Mouse (Mus musculus): Measurements from ENCODE around the gene Adra2b.
A peak's percentile ranks its signal among the peaks of the same experiment; 100 is the strongest.

The Adra2b gene

GRCm38 (mm10) chr2:127338833-127339232 lies 24.2 kb upstream of the Adra2b start:
- no peak for DNase-seq (ENCODE audit: extremely low spot score, low spot score)

- no peak for DNase-seq (ENCODE audit: extremely low spot score, low spot score)
Measured at GRCm38 (mm10) chr2:127339262-127339661, 23.7 kb upstream of the Adra2b start.

GRCm38 (mm10) chr2:127341159-127341558 lies 21.8 kb upstream of the Adra2b start:
- peak; percentile 71 for DNase-seq (ENCODE audit: extremely low spot score, low spot score)

GRCm38 (mm10) chr2:127346334-127346733 lies 16.7 kb upstream of the Adra2b start:
- no peak for DNase-seq (ENCODE audit: extremely low spot score, low spot score)

- DNase-seq (ENCODE audit: extremely low spot score, low spot score) = no peak
Measured at GRCm38 (mm10) chr2:127347147-127347985, 15.6 kb upstream of the Adra2b start.

- no peak for DNase-seq (ENCODE audit: extremely low spot score, low spot score)
Measured at GRCm38 (mm10) chr2:127353881-127354280, 9.1 kb upstream of the Adra2b start.

- DNase-seq (ENCODE audit: extremely low spot score, low spot score) = no peak
Measured at GRCm38 (mm10) chr2:127363282-127363652, 259 bp downstream of the Adra2b start.

- DNase-seq (ENCODE audit: extremely low spot score, low spot score) = peak; percentile 29
Measured at GRCm38 (mm10) chr2:127363696-127364095, 688 bp downstream of the Adra2b start.

- no peak for DNase-seq (ENCODE audit: extremely low spot score, low spot score)
Measured at GRCm38 (mm10) chr2:127364452-127364851, 1.4 kb downstream of the Adra2b start.

GRCm38 (mm10) chr2:127367126-127367820 lies 4.3 kb downstream of the Adra2b start:
- no peak for DNase-seq (ENCODE audit: extremely low spot score, low spot score)

- no peak for DNase-seq (ENCODE audit: extremely low spot score, low spot score)
Measured at GRCm38 (mm10) chr2:127369703-127370376, 6.8 kb downstream of the Adra2b start.

- DNase-seq (ENCODE audit: extremely low spot score, low spot score) = no peak
Measured at GRCm38 (mm10) chr2:127370561-127371483, 7.8 kb downstream of the Adra2b start.

GRCm38 (mm10) chr2:127371484-127371861 lies 8.5 kb downstream of the Adra2b start:
- no peak for DNase-seq (ENCODE audit: extremely low spot score, low spot score)

GRCm38 (mm10) chr2:127372082-127372481 lies 9.1 kb downstream of the Adra2b start:
- DNase-seq (ENCODE audit: extremely low spot score, low spot score) = no peak

GRCm38 (mm10) chr2:127374131-127374530 lies 11.1 kb downstream of the Adra2b start:
- no peak for DNase-seq (ENCODE audit: extremely low spot score, low spot score)

- DNase-seq (ENCODE audit: extremely low spot score, low spot score) = no peak
Measured at GRCm38 (mm10) chr2:127375087-127375486, 12.1 kb downstream of the Adra2b start.

- DNase-seq (ENCODE audit: extremely low spot score, low spot score) = no peak
Measured at GRCm38 (mm10) chr2:127375759-127376341, 12.8 kb downstream of the Adra2b start.

GRCm38 (mm10) chr2:127376423-127377051 lies 13.5 kb downstream of the Adra2b start:
- no peak for DNase-seq (ENCODE audit: extremely low spot score, low spot score)

- DNase-seq (ENCODE audit: extremely low spot score, low spot score) = no peak
Measured at GRCm38 (mm10) chr2:127377942-127378610, 15.1 kb downstream of the Adra2b start.

- no peak for DNase-seq (ENCODE audit: extremely low spot score, low spot score)
Measured at GRCm38 (mm10) chr2:127378611-127378990, 15.6 kb downstream of the Adra2b start.
